Mouse (Mus musculus): ENCODE results near the gene Zfp72.

Gene Zfp72

GRCm38 (mm10) chr13:74390371-74390990 lies at the start of gene Zfp72:
Zfp72 (minus strand) TSS chr13:74390836.
- DNase-seq = peak; percentile 71

GRCm38 (mm10) chr13:74439895-74440294 lies 49.3 kb upstream of the Zfp72 start:
- no peak for DNase-seq

DNA sequence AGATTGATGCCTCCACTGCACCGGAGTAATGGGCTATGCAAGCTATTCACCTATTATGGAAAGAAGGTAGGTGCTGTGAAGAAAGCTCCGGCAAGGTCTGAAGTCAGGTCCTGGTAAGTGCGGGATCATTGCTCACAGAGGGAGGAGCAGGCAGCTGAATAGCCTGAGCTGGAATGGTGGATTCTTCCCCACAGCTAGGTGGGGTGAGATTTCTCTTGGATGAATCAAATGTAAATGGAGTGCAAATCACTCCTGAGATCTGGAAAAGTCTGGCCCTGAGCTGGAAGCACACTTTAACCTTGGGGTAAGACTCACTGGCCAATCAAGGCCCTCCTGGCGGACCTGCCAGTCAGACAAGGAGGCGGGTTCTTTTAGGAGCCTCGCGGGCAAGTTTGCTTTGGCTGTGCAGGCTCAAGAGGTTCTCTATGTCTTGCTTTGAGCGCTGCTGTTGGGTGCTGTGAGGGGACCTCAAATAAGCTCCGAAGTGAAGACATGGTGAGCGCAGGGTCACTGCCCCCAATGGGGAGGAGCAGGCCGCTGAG lies 8.7 kb upstream of the Zfp72 start, which contains the start of gene Ftl1-ps1:
TSS of gene Ftl1-ps1 (plus strand) at position 397 of the 542 bp plus-strand sequence.
- peak; percentile 7 for DNase-seq

DNA sequence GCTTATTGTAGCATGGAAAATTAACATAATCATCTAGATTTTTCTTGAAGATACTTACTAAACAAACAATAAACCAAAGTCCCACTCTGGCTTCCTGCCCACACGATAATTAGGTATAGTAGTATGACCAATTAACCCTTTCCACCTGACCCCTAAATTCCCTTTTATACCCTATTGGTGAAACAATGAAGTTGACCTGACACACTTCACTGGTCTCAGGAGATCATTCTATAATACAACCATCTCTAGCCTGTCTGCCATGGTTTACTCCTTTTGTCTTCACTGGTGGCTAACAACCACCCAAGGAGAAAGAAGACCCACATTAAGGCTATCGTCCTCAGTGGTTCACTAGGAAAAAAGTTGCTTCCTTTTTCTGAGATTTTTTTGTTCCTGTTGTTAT lies 520 bp upstream of the Zfp72 start:
- no peak for DNase-seq

DNA sequence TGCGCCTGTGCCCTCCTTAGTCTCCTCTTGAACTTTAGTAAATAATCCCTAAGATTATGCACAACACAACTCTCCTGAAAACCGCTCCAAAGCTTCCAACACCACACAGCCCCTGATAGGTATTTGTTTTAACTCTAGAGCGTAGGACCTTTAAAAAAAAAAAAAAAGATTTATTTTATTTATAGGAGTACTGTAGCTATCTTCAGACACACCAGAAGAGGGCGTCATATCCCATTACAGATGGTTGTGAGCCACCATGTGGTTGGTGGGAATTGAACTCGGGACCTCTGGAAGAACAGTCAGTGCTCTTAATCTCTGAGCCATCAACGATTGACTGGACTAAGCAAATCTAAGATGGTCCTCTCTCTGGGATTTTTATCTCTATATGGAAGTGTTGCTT lies 906 bp downstream of the Zfp72 start:
- no peak for DNase-seq

DNA sequence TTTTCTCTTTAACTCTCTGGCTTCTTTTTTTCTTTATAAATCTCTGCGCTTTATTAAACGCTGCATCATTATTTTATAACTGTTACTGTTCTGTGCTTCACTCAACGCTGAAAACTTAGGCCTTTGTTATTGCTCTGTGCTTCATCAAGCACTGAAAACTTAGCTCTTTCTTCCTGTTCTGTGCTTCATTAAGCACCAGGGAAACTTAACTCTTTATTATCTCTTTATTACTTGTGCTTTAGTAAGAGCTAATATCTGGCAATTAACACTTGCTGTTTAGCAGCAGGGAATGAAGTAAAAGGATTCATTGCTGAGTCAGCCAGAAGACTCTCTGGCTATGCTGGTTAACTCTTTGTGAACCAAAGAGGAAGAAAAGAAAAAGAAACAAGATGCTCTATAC lies 8.3 kb downstream of the Zfp72 start:
- no peak for DNase-seq

- no peak for DNase-seq
Observed at GRCm38 (mm10) chr13:74381533-74382276, 8.9 kb downstream of the Zfp72 start.

GRCm38 (mm10) chr13:74363859-74364235 lies 26.8 kb downstream of the Zfp72 start, which contains the start of gene Lrrc14b:
Lrrc14b (minus strand) TSS chr13:74364005.
- peak; percentile 59 for DNase-seq

- peak; percentile 54 for DNase-seq
Observed at GRCm38 (mm10) chr13:74363176-74363858, 27.3 kb downstream of the Zfp72 start.

DNA sequence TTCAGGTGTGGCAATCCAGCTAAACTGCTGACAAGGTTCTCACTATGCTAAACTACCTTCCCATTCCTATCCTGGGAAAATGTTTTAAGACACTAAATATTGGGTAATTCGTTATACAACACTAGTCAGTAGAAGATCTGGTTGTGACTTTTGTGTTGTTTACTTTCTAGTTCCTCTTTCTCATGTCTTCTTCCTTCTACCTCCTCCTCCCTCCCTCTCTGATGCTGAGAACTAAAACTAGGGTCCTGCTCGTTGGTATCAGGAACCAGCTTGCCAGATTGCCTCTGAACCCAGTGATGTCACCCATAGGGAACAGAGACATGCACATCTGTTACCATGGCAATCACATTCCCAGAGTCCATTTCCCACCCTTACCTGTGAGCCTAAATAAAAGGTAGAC lies 28.4 kb downstream of the Zfp72 start:
- no peak for DNase-seq

DNA sequence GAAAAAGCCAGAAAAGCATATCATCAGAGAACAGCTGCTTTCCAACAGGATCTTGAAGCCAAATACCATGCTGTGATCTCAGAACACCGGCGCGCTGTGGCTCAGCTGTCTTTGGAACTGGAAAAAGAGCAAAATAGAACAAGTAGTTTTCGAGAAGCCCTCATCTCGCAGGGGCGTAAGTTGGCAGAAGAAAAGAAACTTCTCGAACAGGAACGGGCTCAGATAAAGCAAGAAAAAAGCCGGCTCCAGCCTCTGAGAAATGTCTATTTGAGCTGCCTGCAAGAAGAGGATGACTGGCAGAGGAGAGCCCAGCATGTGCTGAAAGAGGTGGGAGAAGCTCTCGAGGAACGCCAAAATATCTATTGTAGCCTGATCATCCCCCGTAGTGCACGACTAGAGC lies 34.1 kb downstream of the Zfp72 start:
- no peak for DNase-seq

- no peak for DNase-seq
Observed at GRCm38 (mm10) chr13:74350435-74350906, 40.2 kb downstream of the Zfp72 start.

- DNase-seq = peak; percentile 94
Observed at GRCm38 (mm10) chr13:74349566-74350434, 40.8 kb downstream of the Zfp72 start, which contains the start of the genes Sdha and Ccdc127. Sdha (minus strand) TSS chr13:74350280. Ccdc127 (plus strand) TSS chr13:74350309.

DNA sequence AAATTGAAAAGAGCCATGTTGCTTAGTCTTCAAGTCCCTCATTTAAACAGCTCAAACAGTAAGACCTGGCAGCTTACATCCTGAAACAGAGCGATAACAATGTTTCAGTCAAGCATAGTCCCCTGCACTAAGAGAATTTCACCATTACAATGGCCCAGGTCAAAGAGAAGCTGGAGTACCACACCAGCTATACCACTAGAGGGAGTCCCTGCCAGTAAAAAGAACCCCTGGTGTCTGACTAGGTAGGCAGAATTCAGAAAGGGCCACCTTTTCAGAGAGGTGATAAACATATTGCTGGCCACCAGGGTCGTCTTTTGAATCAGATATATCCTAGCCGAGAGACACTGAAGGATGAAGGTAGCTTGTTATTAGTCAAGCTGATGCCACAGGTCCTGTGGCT lies 49.6 kb downstream of the Zfp72 start:
- peak; percentile 17 for DNase-seq

GRCm38 (mm10) chr13:74329321-74329720 lies 61.3 kb downstream of the Zfp72 start:
- DNase-seq = no peak
